Mouse (Mus musculus): ENCODE measurements around the gene Smoc1.

The Smoc1 gene

DNA sequence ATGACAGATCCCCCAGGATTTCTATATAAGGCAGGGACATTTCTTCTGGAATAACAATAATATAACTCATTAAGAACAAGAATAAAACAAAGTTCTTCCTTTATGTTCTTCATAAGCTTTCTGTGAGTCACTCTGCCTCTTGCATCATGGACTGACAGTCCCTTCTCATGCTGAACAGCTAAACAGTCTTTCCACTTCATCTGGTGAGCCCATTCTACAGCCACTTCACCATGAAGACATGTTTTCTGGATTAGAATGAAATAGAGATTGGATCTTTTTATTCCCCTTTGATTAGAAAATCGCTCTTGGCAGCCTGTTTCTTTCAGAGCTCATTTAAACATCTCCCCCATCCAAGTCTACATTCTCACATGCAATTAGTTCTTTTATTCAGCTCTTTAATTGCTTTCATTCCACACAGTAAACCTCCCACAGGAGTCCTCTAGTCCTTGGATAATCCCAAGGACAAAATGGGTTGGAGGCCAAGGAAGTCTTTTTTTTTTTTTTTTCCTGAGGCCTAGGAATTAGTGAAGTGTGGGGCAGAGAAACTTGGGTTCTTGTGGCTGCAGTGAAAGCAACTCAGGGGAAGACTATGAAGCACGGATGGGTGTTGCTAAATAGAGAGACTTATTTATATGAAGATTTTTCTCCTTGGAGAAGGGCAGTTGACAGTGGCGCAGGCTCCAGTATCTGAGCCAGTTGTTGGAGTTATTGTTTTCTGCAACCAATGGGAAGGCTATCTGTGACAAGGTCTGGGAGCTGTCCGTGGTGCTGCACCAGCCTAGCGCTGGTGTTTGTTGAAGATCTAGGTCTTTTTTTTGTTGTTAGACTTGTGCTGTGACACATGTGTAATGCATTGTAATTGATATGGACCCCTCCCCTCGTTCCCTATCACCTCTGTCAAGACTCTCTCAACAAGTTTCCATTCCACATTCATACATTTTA is 179.3 kb downstream of the Smoc1 start:
- in situ Hi-C loops (cut with MboI, MseI), result loop anchor here in 1 of 2 experiments (10.0 kb wide), 1 partner anchor 1359 kb away; no protein-coding TSS in a partner anchor

GRCm38 (mm10) chr12:81208559-81208958 is 182.0 kb downstream of the Smoc1 start:
- in situ Hi-C loops (cut with MboI, MseI), result loop anchor here in 1 of 2 experiments (10.0 kb wide), 1 partner anchor 1356 kb away; no protein-coding TSS in a partner anchor

DNA sequence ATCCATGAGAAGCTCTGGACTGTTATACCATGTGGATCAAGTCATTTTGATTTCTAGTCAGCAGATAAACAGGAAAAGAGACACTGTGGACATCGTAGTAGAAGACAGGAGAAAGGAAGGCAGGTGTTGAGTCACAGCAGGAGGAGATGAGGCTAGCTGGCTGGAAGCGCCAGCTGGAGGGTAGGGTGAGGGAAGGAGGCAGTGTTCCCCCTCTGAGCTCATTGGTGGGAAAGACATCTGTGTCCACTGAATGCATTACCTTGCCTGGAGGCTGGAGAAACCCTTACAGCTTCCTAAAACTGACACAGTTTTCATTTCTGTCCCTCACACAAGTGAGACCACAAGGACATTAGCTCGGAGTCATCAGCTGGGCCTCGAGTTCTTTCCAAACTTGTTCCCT is 192.7 kb downstream of the Smoc1 start:
- in situ Hi-C loops (cut with MboI, MseI), result no loop called here

DNA sequence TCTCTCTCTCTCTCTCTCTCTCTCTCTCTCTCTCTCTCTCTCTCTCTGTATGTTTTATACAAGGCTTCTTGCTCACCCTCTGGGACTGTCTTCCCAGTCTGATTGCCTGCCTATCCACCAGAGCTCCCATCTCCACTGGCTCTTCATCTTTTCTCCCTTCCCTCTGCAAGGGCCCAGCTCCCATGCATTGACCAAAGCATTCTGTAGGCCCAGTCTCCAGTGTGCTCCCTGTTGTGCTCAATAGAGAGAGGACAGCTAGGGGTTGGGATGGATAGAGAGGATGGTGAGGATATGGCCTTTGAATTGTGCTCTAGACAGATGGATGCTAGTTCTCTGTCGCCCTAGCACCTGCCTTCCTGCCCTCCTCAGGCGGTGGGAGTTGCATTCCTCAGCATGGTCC is 196.7 kb downstream of the Smoc1 start:
- in situ Hi-C loops (cut with MboI, MseI), result no loop called here

DNA sequence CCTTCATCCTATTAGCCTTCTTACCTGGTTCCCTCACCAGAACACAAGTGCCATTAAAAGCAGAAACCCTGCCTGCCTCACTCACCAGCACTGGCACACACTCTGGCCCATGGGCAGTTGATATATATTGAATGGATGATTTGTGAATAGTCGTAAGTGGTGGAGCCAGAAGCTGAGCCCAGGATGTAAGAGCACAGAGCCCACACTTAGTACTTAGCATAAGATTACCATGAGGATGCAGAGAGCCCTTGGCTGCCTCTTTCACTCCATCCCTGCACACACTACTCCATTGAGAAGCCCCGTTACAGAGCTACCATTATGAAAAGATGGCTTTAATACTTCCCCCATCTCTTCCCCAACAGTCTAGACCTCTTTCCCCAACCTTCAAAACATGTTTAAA is 198.2 kb downstream of the Smoc1 start:
- in situ Hi-C loops (cut with MboI, MseI), result no loop called here

GRCm38 (mm10) chr12:81225966-81226577 is 199.5 kb downstream of the Smoc1 start:
- in situ Hi-C loops (cut with MboI, MseI), result no loop called here

- in situ Hi-C loops (cut with MboI, MseI), result no loop called here
Measured at GRCm38 (mm10) chr12:81226590-81226989, 200.0 kb downstream of the Smoc1 start.

GRCm38 (mm10) chr12:81227767-81228460 is 201.3 kb downstream of the Smoc1 start:
- in situ Hi-C loops (cut with MboI, MseI), result no loop called here

- in situ Hi-C loops (cut with MboI, MseI), result no loop called here
Measured at GRCm38 (mm10) chr12:81233746-81234380, 207.3 kb downstream of the Smoc1 start.

GRCm38 (mm10) chr12:81235456-81236330 is 209.1 kb downstream of the Smoc1 start:
- in situ Hi-C loops (cut with MboI, MseI), result no loop called here
